Mouse (Mus musculus): ENCODE measurements at regions not wholly inside any gene's neighbourhood (a gene's known extent, or its start where the extent isn't known, plus 50 kb on each side); places are given as distances from the start of the nearest gene placed in this dataset.

DNA sequence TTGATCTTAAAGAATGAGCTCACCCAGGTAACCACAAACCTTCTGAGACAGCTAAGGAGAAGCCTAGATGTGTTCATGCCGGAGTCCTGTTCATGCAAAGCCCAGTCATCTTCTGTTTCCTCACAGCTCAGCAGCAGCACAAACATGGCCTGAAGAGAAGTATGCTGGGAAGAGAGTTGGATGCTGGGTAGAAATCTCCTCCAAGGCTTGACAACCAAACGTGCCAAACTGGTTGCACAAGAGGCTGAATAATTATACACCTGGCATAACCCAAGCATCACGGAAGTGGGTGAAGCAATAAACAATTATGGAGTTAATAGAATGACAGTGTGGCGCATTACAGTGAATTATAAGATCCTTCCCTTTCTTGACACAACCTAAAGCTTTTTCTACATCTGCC is 404.0 kb upstream of the Acvr2a start:
- DNase-seq (ENCODE audit: low spot score in 2 of 2), result no peak

DNA sequence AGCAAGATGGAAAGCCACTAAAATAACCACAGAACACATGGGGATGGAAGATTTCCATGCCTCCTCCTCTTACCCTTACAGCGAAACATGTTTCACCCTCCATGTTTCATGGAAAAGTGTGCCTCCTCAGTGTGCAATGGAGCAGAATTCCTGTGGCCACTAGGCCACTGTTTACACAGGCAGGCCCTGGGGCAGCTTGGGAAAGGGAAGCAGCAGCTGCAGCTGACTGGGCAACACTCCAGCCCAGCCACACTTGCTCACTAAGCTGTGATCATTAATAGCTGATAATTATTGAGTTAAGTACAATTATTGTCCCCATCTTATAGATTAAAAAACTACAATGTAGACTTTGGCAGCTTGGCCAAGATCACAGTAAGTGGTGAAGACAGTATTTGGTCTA is 402.5 kb upstream of the Acvr2a start:
- no peak for DNase-seq (ENCODE audit: low spot score in 2 of 2)

DNA sequence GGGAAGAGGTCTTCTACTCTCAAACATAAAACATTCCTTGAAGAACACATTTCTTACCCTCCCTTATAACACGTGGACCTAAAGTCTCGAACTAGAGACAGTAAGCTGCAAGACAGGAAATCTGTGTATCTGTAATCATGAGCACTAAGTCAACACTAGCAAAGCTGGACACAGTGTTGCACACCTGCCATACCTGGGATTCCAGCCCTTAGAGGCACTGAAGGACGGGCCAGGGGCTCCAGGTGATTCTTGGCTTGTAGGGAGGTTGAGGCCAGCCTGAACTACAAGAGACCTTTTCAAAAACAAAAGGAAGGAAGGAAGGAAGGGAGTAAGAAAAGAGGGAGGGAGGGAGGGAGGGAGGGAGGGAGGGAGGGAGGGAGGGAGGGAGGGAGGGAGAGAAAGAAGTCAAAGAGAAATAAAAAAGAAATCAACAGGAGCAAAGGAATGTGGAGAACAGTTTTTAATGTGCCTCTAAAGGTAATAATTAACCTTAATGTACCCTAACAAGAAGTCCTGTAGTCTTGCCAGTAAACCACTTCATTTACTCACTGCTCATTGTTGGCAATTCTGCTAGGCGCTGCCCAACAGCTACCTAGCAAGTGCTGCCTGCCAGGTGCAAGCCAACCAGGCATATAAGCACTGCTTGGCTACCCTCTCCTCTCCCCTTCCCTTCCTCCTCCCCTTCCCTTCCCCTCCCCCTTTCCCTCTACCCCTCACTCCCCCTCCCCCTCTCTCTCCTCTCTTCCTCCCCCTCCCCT is 401.0 kb upstream of the Acvr2a start:
- DNase-seq (ENCODE audit: low spot score in 2 of 2), result no peak

DNA sequence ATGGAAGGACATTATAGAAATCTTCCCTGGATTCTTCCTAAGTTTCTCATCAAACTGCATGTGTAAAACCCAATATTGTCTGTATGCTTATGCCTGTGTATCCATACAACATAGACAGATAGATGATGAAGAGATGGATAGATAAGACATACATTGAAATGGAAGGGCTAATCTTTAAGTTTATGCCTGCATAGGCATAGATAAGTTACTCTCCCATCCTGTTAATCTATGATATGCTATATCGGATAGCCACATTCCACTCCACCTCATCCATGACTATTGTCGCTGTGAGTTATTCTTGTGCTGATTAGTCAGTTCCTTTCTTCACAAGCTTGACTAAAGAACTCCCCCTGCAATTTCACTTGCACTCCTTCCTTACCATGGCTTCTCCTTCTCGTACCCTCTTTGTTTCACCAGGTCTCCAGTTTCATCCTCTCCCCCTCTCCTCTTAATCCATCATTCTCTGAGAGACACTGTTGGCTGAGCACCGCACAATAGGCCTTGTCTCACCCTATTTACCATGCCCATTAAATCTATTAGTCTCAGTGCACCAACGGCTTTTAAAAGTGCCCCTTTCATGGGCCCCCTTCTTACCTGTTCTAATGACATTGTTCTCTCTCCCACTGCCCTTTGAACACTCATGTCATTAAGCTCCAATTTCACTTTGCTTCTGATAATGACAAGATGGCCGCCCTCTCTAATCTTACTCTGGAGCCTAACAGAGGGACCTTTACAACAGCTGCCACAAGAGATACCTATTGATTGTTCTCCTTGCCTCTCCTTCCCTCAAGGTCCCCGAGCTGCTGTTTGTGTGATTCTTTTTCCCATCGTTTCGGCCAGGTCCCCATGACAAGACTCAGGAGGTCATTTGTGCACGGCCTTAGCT is 399.1 kb upstream of the Acvr2a start:
- no peak for DNase-seq (ENCODE audit: low spot score in 2 of 2)

DNA sequence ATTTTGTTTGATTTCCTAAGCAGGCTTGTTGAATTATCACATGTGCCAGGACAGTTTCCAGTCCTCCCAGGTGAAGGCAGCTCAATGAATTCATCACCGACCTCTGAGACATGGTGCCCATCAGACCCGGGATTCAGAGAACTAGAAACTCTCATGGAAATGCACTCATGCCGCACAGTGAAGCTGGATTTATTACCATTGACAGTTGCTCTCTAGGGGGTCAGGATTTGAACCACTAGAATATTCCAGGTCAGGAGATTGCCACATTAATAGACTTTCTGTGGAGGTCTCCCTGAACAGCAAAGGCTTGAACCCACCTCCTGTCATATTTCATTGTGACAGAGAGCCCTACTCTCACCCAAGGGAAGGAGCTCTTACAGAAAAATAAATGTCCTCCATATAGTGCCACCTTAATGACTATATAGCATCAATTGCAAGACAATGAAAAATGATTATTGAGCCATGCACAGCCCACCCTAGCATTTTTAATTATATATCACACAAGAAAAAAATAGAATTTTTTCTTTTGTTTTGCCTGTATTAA is 397.6 kb upstream of the Acvr2a start:
- no peak for DNase-seq (ENCODE audit: low spot score in 2 of 2)

DNA sequence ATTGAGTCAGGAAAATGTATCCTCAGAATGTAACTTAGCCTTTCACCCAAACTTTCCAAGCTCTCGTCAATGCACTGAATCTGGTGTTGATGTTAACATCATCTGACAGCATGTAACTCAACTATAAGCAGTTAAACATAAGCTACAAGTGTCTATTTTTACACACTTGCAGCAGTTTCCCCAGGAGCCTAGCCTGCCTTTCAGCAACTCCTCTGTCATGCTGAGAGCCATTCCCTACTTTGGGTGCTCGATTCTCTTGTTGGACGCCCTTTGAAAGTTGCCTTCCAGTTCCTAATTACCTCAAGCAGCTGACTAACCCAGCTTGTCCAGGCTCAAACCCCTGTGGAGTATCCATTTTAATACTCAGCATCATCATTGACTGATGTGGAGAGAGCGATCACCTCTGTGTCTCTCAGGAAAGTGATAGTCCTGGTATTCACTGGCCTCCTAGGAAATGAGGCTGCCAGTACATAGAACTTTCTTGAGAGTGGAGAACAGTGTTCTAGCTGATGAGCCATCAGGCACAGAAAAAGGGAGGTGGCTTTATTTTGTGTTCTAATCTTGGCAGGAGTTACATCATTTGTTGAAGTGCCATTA is 396.8 kb upstream of the Acvr2a start:
- no peak for DNase-seq (ENCODE audit: low spot score in 2 of 2)

DNA sequence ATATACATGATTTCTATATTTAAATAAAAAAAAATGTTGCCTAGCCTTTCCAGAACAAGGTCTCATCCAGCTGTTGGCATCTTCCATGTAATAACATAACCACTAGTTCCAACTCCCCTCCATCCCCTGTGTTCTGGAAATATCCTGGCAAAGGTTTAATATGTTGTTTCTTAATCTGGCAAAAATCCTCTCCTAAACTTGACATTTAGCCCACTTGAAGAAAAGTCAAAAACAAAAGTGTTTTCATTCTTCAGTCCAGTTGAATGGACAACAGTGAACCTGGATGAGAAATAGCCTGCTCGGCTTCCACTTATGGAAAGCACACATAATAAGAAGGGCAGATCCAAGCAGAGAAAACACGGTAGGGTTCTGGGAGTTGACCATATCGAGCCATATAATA is 393.1 kb upstream of the Acvr2a start:
- no peak for DNase-seq (ENCODE audit: low spot score in 2 of 2)

DNA sequence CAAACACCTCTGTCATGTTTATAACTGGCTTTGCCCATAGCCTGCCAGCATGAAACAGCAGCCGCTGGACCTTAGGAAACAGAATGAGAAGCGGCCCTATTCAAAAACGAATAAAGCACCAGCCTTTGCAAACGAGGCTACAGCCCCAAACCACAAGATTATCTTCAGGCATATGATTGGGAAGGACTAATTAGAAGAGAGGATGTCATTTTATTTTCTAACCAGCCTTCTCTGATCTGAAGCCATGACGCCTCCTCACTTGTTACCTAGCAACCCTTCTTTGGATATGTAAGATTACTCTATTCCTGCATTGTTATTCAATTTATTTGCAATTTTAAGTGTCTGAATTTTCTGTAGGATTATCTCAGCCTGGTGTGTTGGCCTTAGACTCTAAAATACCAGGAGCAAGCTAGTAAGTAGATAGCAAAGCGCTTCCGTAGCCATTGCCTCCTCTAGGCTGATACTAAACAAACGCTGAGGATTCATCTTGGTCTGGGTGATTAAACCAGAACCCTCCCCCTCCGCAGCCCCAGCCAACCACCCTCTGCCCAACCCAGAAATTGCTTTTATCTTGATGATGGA is 390.0 kb upstream of the Acvr2a start:
- DNase-seq (ENCODE audit: low spot score in 2 of 2), result no peak

DNA sequence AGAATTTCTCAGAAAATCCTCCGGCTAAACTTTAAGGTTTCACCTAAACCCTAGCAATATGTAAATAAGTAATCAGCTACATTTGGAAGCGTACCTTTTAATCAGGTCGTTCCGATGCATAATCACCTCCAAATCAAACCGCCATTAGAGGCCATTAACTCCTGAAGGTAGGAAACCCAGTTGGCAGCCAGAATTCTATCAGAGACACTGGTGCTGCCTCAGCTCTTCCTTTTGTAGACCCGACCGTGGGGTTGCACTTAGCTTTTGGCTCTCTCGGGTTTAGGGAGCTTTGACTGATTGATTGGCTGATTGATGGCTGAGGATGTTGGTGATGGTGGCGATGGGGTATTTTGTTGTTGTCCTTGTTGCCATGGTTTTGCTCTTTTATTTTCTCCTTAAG is 389.3 kb upstream of the Acvr2a start:
- DNase-seq (ENCODE audit: low spot score in 2 of 2), result no peak

DNA sequence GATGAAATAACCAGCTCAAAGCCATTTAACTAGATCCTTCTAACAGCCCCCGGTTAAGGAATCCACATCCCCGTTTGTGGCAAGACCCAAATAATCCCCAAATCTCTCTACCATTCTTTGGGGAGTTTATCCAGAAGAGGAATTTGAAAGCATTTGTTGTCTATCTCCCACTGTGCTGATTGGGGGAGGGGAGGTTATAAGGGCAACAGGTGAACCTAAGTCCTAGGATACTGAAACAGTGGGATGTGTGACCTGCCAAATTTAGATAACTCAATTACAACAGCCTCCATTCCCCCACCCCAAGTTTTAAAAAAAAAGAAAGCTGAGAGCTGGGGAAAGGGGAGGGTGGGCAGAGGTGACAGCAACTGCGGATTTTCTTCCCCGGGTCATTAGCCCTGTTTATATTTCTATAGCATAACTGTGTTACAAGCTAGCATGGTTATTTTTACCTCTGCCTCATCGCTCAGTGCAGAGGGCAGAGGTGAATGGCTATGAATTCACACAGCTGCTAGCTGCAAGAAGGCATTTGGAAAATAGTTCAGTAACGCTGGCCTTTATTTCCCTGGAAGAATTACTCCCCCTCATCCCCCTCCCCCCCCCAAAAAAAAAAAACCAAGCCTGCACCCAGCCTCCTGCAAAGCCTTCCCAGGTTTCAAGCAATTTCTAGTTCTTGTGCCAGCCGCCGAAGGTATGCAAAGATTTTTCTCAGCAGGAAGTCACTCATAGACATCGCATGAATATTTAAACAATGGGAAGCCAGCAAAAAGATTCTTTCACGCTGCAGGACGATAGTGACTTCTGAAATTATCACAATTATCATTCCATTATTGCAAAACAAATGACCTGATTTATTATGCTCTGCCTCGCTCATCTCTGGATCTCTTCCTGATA is 388.5 kb upstream of the Acvr2a start:
- DNase-seq (ENCODE audit: low spot score in 2 of 2), result no peak

DNA sequence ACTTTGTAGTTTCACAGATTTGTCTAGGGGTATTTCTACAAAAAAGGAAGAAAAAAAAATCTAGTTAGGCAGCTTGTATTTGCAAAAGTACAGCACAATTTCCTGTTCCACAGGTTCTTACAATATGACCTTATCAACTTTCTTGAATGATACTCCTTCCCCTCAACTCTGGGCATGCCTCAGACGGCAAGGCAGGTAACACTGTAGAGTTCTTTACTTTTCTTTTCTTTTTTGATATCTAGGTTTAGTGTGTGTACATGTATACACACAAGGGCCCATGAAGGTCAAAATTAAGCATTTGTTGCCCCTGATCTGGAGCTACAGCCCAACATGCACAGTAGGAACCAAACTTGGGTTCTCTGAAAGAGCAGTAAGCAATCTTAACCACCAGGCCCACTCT is 381.4 kb upstream of the Acvr2a start:
- DNase-seq (ENCODE audit: low spot score in 2 of 2), result no peak

DNA sequence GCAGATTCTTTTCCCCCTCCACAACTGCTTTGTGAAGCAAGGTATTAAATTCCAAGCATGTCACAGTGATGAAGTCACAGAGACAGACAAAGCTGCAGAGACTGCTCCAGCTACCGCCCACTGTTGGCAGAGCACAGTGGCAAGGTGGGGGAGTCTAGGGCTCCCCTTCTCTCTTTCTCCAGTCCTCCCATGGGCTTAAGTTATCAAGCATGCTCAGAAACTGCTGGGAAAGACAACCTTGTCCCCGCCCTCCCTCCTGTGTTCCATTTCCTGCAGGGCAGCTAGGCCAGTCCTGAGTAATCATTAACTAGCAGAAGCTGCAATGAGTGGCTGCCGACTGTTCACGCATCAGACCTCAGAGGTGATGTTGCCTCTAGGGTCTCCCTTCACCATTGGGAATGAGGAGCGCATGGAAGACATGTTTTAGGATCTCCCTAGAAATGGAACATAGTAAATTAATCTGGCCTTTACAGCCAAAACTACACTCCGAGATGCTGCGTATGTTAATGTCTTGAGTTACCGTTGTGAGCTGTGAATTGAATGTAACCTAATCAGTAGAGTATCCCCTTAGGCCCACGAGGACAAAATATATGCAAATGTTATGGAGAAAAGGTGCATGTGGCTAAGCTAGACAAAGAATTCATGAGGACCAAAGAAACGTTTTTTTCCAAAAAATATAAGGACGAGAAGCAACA is 372.5 kb upstream of the Acvr2a start:
- DNase-seq (ENCODE audit: low spot score in 2 of 2), result no peak

DNA sequence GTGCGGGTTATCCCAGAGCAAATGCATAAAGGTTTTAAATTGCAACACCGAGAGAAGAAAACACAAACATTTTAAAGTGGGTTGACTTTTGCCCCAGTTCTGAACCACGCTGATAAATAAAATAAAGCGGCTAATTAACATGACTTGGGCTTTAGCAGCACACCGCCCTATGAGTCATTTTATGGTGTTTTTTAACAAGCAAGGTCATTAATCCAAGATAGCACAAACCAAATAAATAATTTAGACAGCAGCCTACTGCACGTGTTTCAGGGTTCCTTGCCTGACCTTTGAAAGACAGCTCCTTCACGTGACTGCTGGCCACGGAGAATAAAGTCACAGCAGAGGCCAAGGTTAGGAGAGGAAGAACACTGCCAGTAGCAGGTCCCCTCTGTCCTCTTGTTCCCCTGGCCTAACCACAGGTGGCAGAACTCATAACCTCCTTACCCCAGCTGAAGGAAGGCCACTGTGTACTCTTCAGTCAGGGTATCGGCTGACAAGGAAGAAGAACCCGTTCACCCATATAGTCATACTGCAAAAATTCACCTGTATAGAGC is 371.8 kb upstream of the Acvr2a start:
- DNase-seq (ENCODE audit: low spot score in 2 of 2), result no peak

DNA sequence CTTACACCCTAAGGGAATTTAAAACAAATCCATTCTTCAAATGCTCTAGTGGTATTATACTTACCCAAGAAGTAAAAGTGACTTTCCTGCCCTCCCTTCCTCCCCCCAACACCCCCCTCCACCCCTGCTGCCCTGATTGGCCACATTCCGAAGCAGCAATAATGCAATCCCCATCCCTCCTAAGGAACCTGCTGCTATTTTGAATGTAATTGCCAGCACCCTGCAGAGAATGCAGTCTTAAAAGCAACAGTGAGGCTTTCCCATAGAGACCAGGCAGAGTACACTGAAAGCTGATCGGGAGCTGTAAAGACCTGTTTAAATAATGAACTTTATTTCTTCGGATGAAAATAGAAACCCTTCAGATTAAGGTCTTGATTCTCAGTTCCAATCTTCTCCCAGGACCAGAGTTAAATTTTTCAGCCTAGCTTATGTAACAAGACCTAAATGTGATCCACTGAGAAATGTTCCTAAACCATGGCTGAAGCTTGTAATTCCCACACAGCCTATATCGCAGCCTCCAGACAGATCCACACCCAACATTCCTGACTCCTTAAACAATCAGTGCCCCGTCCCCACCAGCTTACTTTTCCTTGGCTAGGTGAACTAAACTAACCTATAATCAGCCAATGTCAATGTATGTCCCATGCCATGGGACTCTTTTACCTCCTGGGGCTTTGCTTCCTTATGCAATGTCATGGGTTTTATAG is 367.9 kb upstream of the Acvr2a start:
- DNase-seq (ENCODE audit: low spot score in 2 of 2), result no peak

DNA sequence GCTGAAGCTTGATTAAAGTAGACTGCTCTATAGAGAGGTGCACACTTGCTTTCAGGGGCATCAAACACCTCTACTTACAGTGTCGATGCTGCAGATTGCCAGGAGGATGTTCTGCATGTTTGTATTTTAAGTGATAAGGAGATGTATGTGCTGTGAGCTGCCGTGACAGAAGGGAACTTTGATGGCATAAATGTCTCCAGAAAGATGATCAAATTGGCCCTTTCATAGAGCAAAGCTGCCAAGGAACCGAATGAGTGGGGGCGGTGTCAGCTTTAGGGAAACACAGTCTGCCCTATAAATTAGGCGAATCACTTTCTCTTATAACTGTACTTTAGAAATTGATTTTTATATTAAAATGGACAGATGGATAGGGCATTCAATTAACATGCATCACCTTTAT is 367.3 kb upstream of the Acvr2a start:
- no peak for DNase-seq (ENCODE audit: low spot score in 2 of 2)

DNA sequence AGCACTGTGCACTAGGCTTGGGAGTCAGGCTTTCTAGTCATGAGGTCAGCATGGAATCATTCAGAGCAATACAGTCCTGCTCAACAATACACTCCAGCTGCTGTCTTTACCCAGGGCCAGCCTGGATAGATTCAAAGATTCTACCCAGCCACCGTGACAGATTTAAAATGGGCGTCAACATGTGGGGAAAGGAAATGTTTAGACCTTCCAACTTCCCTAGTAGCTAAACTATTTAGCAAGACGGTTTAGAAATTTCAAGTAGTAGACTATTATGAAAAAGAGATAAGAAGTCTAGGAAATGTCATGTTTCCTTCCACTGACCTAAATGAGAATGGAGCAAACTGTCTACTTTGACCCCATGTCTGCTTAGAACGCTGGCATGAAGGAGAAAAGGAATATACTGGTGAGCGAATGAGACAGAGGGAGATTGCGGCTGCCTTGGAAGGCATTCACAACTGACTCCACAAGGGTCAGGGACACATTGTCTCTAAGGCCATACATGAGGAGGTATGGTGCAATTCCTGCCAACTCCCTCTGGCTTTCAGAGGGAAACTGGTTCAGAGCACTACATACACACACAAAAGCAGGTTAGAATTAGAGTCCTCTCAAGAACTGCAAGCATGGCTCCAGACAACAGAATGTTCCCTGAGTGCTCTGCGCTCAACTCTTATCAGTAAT is 364.6 kb upstream of the Acvr2a start:
- DNase-seq (ENCODE audit: low spot score in 2 of 2), result no peak

DNA sequence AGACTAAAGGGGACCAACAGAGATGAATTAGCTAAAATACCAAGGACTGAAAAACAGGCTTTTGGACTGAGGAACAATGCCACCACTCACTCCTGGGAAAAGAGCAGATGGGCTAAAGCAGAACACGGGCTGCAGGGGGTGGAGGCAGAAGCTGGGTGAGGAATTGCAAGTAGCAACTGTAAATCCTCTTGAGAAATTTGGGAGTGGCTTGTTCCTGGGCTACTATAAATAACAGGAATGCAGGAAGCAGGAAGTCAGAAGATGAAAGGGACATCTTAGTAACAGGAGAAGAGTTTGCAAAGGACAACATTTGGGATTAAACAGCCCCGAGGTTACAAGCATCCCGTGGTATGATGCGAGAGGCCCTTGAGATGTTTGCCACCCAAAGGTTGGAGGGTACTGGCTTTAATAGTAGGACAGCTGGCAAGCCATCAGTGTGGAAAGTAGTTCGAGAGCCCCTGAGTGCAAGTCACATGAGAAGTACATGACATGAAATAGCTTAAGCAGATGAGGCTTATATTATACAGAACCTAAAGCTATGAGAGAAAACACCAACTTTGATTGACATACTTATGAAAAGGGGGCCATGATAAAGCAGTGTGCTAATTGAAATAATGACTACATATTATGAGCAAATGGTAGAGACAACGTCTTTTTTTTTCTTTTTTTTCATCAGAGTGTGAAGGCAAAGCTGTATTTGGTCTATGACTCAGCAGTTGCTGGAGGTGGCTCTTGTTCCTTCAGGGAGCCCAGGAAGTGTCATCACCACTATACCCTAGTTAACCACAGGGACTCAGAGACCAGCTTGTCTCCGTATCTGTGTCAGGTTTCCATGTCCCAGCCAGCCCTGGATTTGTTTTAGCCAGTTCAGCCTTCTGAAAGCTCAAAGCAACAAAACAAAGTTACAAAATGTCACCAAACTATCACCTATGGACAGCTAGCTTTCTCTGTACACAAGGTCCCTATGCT is 357.6 kb upstream of the Acvr2a start:
- DNase-seq (ENCODE audit: low spot score in 2 of 2), result no peak

DNA sequence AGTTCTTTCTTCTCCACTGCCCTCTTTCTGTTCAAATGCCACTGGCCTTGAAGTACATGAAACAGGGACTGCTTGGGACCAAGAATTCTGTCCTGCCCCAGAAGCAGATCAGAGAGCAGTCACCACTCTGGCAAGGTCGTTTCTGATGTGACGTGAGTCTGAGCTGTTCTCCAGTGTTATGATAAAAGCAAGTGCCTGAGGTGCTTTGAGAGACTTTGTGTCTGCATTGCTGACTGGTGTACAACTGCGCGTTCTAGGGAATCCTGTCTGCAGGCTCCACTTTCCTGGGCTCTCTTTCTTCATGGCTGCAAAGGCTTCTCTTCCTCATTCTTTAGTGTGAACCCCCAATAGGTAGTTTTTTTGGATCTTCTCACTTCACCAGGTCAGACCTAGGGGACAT is 356.8 kb upstream of the Acvr2a start:
- no peak for DNase-seq (ENCODE audit: low spot score in 2 of 2)
